Mouse (Mus musculus): ENCODE results near the gene Pla2g4c. TPM values are rescaled to one million over a fixed set of nuclear protein-coding genes. Genes with fewer than 3 reads are reported as not detected.

The Pla2g4c gene
- total and polyA plus RNA-seq, 2 experiments, result 0.05 to 0.09 TPM

- no peak for TF ChIP-seq CTCF (IDR thresholded peaks at IDR 0.05; ENCODE audit: low read depth, low read length)
- TF ChIP-seq POLR2A (IDR thresholded peaks at IDR 0.05; ENCODE audit: extremely low read depth, insufficient read depth, low read length), result no peak
- Histone ChIP-seq H3K36me3 (ENCODE audit: control insufficient read depth, insufficient read depth, low read length) (no peaks in the 10 kb centered on the region), H3K4me3 (ENCODE audit: insufficient read depth, low read depth, low read length) (no peak within 1 kb of the TSS), H3K27me3 (ENCODE audit: control insufficient read depth, insufficient read depth, low read length) (no peaks in the 10 kb centered on the region), H3K27ac (replicated peaks; ENCODE audit: insufficient read depth, low read depth, low read length) (no peak within 1 kb of the TSS), H3K4me1 (ENCODE audit: control insufficient read depth, insufficient read depth, low read length) (no peaks in the 10 kb centered on the region), H3K79me2 (ENCODE audit: control insufficient read depth, insufficient read depth, low read length) (no peaks in the 10 kb centered on the region), H3K9ac (ENCODE audit: low read depth, low read length) (no peak within 1 kb of the TSS)
- DNase-seq (ENCODE audit: extremely low read depth, low read depth, low spot score), result no peak
- 77% methylated on average over 1 of the region's 1 CpGs for WGBS
Observed at GRCm38 (mm10) chr7:13397832-13398231, 73.4 kb downstream of the Pla2g4c start, which contains the start of gene Cabp5. Cabp5 (plus strand) TSS chr7:13398132.

Other genes starting within 250 kb of the Pla2g4c start
- gene Vmn1r85, start 229.5 kb upstream of the Pla2g4c start, total RNA-seq (2014; rRNA removed), result not detected in 2 replicates
- not detected in 2 replicates for gene Vmn1r85, start 229.5 kb upstream of the Pla2g4c start, polyA plus RNA-seq (2012; rRNA removed)
- not detected in 2 replicates for gene Vmn1r86, start 204.7 kb upstream of the Pla2g4c start, total RNA-seq (2014; rRNA removed)
- not detected in 2 replicates for gene Vmn1r86, start 204.7 kb upstream of the Pla2g4c start, polyA plus RNA-seq (2012; rRNA removed)
- gene Vmn1r87, start 184.5 kb upstream of the Pla2g4c start, total RNA-seq (2014; rRNA removed), result not detected in 2 replicates
- not detected in 2 replicates for gene Vmn1r87, start 184.5 kb upstream of the Pla2g4c start, polyA plus RNA-seq (2012; rRNA removed)
- not detected in 2 replicates for gene Vmn1r88, start 165.1 kb upstream of the Pla2g4c start, total RNA-seq (2014; rRNA removed)
- not detected in 2 replicates for gene Vmn1r88, start 165.1 kb upstream of the Pla2g4c start, polyA plus RNA-seq (2012; rRNA removed)
- gene Vmn1r89, start 111.6 kb upstream of the Pla2g4c start, total RNA-seq (2014; rRNA removed), result not detected in 2 replicates
- not detected in 2 replicates for gene Vmn1r89, start 111.6 kb upstream of the Pla2g4c start, polyA plus RNA-seq (2012; rRNA removed)
- gene Lig1, start 47.4 kb upstream of the Pla2g4c start, total RNA-seq (2014; rRNA removed), result 1.3 and 3.2 TPM in 2 replicates
- 1.4 and 1.6 TPM in 2 replicates for gene Lig1, start 47.4 kb upstream of the Pla2g4c start, polyA plus RNA-seq (2012; rRNA removed)
- gene Zswim9, start 45.9 kb upstream of the Pla2g4c start, total RNA-seq (2014; rRNA removed), result 3.1 TPM in 2 replicates
- 1.0 and 1.5 TPM in 2 replicates for gene Zswim9, start 45.9 kb upstream of the Pla2g4c start, polyA plus RNA-seq (2012; rRNA removed)
- gene Cabp5, start 73.5 kb downstream of the Pla2g4c start, total RNA-seq (2014; rRNA removed), result not detected in 2 replicates
- gene Cabp5, start 73.5 kb downstream of the Pla2g4c start, polyA plus RNA-seq (2012; rRNA removed), result not detected in 2 replicates
- gene Bsph1, start 126.2 kb downstream of the Pla2g4c start, total RNA-seq (2014; rRNA removed), result not detected in 2 replicates
- not detected in 2 replicates for gene Bsph1, start 126.2 kb downstream of the Pla2g4c start, polyA plus RNA-seq (2012; rRNA removed)
- gene Bsph2, start 246.4 kb downstream of the Pla2g4c start, total RNA-seq (2014; rRNA removed), result not detected in 2 replicates
- gene Bsph2, start 246.4 kb downstream of the Pla2g4c start, polyA plus RNA-seq (2012; rRNA removed), result not detected in 2 replicates

All from liver, adult 2 months (tissue).